Mouse (Mus musculus) megakaryocyte, embryonic 14.5 days (primary cell): Measurements from ENCODE around the gene Sowahd. TPM values are rescaled to one million over a fixed set of nuclear protein-coding genes. Genes with fewer than 3 reads are reported as not detected.

Source experiments
- H3K27me3 ChIP-seq: replicated peaks from 2 replicates; pipeline ENCODE3; 2012; ENCODE audit warnings: inconsistent platforms
- H3K36me3 ChIP-seq: replicated peaks from 2 replicates; pipeline ENCODE3; 2012; ENCODE audit warnings: low read length, inconsistent platforms, mixed read lengths
- H3K4me1 ChIP-seq: 2 replicates; pipeline ENCODE4 v1.6.1; 2012; ENCODE audit warnings: inconsistent platforms
- H3K4me3 ChIP-seq: replicated peaks from 2 replicates; pipeline ENCODE3; 2012; ENCODE audit warnings: moderate library complexity, mild to moderate bottlenecking, inconsistent platforms
- H3K9me3 ChIP-seq: 2 replicates; pipeline ENCODE4 v1.6.1; 2012; ENCODE audit warnings: inconsistent platforms
- FLI1 ChIP-seq: IDR thresholded peaks from 2 replicates; pipeline ENCODE4 v1.6.1; 2012; ENCODE audit warnings: low read length, inconsistent platforms, mixed read lengths
- GATA1 ChIP-seq: IDR thresholded peaks from 3 replicates; pipeline ENCODE4 v1.6.1; 2012; ENCODE audit warnings: mixed read lengths, low read length, inconsistent platforms, borderline replicate concordance
- polyA plus RNA-seq: library from polyadenylated mRNA; stranded (reverse); fragments of >175 nt; gene quantifications from 2 replicates; pipeline ENCODE4 v1.2.3, GENCODE M21; 2012; ENCODE audit warnings: low replicate concordance; ENCODE audit not compliant: insufficient read depth

Sowahd gene
- polyA plus RNA-seq, 1 experiment, result not detected

GRCm38 (mm10) chrX:37095106-37095768 lies 46.6 kb downstream of the Sowahd start:
- Histone ChIP-seq H3K27me3 (no peaks in the 10 kb centered on the region), H3K4me3 (no peak overlapping the region), H3K4me1 (no peaks in the 10 kb centered on the region), H3K36me3 (peaks cover 74% of the 10 kb centered on the region), H3K9me3 (no peaks in the 10 kb centered on the region)
- TF ChIP-seq FLI1, result no peak
- TF ChIP-seq GATA1, result no peak

GRCm38 (mm10) chrX:37098681-37099080 lies 50.0 kb downstream of the Sowahd start:
- Histone ChIP-seq H3K4me1 (no peaks in the 10 kb centered on the region), H3K9me3 (no peaks in the 10 kb centered on the region), H3K4me3 (no peak overlapping the region), H3K36me3 (peaks cover 78% of the 10 kb centered on the region), H3K27me3 (peaks cover 2% of the 10 kb centered on the region)
- TF ChIP-seq GATA1 (no peak), FLI1 (no peak)

Other genes starting within 250 kb of the Sowahd start
- 206 and 276 TPM in 2 replicates for gene Ube2a, start 174.9 kb upstream of the Sowahd start, polyA plus RNA-seq
- gene C330007P06Rik, start 174.7 kb upstream of the Sowahd start, polyA plus RNA-seq, result 0.46 TPM in 1 of 2 replicates, not detected in the other
- gene Nkrf, start 145.9 kb upstream of the Sowahd start, polyA plus RNA-seq, result 0.34 TPM in 1 of 2 replicates, not detected in the other
- 0.92 and 3.7 TPM in 2 replicates for gene Sept6, start 57.1 kb upstream of the Sowahd start, polyA plus RNA-seq
- 63.5 and 367 TPM in 2 replicates for gene Rpl39, start 36.6 kb downstream of the Sowahd start, polyA plus RNA-seq
- gene Upf3b, start 61.5 kb downstream of the Sowahd start, polyA plus RNA-seq, result 5.9 TPM in 1 of 2 replicates, not detected in the other
- 3.7 and 10.4 TPM in 2 replicates for gene Nkap, start 78.0 kb downstream of the Sowahd start, polyA plus RNA-seq
- gene Akap14, start 120.0 kb downstream of the Sowahd start, polyA plus RNA-seq, result not detected in 2 replicates
- gene Ndufa1, start 142.3 kb downstream of the Sowahd start, polyA plus RNA-seq, result 38.5 and 272 TPM in 2 replicates
- 3.0 TPM in 1 of 2 replicates, not detected in the other for gene Rnf113a1, start 142.4 kb downstream of the Sowahd start, polyA plus RNA-seq
- gene Gm9, start 162.2 kb downstream of the Sowahd start, polyA plus RNA-seq, result not detected in 2 replicates
- gene Rhox1, start 173.4 kb downstream of the Sowahd start, polyA plus RNA-seq, result not detected in 2 replicates
- gene Rhox2a, start 196.1 kb downstream of the Sowahd start, polyA plus RNA-seq, result not detected in 2 replicates
- not detected in 2 replicates for gene Rhox3a, start 201.1 kb downstream of the Sowahd start, polyA plus RNA-seq
- gene Rhox4a, start 216.5 kb downstream of the Sowahd start, polyA plus RNA-seq, result not detected in 2 replicates